Mouse (Mus musculus) kidney, postnatal 25 days (tissue): ENCODE data around the gene Wdr6.

Source experiments
- DNase-seq, 2 experiments: peaks; one replicate each; pipeline ENCODE4 v3.0.0; 2021; ENCODE audit warnings: mixed read lengths in 2 of 2

Gene Wdr6

GRCm38 (mm10) chr9:108572321-108572720 lies 6.2 kb downstream of the Wdr6 start:
- DNase-seq = no peak

- no peak for DNase-seq
These were observed 7.1 kb downstream of the Wdr6 start for GRCm38 (mm10) chr9:108571401-108571973.

GRCm38 (mm10) chr9:108570207-108570896 lies 8.2 kb downstream of the Wdr6 start:
- DNase-seq = peak; percentile 91 to 95

DNA sequence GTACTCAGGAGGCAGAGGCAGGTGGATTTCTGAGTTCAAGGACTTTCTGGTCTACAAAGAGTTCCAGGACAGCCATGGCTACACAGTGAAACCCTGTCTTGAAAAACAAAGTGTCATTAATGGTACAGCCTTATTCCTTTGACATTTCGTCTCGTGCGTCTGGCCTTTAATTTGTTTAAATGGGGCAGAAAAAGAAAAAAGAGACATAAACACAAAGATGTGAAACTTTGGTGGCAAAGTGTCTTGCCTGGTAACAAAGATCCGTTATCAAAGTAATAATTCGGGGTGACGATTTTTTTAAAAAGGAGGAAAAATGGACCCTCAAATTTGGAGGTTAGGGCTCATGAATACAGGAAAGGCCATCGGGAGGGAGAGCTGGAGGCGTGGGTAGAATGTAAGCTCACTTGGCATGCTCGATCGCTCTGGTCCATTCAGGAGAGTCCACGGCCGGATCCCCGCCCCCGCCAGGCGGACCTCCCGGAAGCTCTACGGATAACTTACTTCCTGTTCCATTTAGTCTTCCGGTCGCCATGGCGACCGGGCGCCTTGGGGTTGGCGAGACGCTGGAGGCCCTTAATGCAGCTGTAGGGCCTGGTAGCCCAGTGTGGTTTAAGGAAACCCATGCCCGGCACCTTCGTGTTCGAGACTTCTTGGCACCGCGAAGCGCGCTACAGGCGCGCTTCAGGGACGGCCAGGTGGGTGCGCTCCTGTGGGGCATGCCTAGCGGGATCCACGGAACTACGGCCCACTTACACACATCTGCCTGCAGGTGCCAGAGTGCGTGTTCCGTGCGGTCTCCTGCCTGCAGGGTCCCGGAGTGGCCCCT lies 8.9 kb downstream of the Wdr6 start, which contains the start of gene Dalrd3:
Dalrd3 (plus strand) TSS at position 506 of the 826 bp plus-strand sequence.
- peak; percentile 95 to 98 for DNase-seq

DNA sequence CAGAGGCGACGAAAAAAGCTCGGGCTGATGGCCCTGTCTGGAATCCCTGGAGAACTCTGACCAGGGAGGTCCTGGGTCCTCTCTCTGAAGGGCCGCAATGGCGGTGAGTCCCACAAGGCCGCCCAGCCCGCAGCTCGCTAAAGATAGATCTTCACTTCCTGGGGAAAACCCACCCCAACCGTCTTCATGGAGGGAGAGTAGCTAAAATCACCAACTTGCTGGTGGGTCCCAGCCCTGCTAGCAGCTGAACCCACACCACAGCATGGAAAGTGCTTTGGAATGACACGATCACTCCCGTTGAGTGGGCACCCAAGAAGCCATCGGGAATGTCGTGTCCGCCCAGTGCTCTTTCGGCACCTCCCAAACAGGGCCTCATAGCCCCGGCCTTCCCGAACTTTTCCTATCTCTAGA lies 10.0 kb downstream of the Wdr6 start:
- DNase-seq = peak in 1 of 2 experiments; percentile 46

DNA sequence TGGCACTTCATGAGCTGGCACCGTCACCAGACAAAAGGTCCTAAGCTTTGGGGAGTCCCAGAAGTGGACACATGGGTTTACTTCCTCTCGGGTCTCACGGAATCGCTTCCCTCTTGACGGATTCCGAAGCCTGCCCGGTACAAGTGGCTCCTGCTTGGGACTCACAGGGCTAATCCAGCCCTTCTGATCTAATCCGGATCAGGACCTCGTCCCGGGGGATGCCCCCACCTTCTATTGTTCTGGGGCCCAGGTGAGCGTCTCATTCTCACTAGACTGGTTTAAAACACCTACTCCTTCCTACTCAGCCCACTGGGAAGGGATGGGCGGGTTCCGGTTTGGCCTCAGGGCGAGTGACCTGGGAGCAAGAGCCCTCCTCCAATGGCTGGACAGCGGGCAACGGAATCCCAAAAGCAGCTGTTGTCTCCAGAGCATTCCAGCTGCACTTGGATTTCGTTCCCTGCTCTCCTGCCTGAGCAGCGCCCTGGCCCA lies 10.6 kb downstream of the Wdr6 start:
- peak in 1 of 2 experiments; percentile 67 for DNase-seq

DNA sequence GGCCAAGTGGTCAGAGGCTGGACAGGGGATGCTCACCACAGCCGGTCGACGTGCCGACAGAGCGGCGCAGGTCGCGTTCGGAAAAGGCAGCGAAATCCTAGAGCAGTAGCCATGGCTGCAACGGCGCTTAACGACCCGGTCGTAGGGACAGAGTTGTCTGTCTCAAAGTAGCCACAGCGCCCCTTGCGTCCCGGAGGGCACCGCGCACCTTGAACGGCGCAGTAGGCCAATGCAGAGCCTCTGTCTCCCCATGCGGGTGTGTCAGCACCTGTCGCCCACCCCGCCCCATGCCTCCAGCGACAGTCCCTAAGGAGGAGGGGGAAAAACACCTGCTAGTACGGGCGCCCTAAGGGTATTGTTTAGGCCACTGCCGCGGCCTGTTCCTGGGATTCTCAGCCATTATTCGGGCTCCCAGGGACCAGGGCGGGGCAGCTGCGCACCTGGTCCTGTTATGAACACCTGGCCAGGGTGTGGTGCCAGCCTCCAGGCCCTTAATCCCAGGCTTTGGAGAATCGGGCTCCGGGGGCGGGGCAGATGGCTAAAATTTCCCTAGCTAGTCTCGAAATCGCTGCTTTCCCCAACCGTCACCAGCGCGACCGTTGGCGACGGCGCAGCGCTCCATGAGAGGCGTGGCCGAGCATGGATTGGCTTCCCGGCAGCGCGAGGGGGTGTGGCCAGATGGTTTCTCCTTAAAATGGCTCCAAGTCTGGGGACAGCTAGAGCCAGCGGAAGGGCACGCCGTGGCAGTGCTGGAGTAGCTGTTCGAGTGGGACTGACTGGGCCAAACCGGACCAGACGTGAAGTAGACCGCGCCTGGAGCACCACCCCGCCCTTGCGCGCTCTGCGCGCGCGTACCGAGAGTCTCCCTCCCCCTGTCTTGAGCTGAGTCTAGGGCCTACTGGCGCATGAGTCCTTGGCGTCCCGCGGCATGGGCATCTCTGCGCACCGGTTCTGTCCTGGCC lies 11.4 kb downstream of the Wdr6 start, which contains the start of gene Ndufaf3:
Ndufaf3 (minus strand) TSS at position 620 of the 962 bp plus-strand sequence.
- DNase-seq = peak; percentile 98

DNA sequence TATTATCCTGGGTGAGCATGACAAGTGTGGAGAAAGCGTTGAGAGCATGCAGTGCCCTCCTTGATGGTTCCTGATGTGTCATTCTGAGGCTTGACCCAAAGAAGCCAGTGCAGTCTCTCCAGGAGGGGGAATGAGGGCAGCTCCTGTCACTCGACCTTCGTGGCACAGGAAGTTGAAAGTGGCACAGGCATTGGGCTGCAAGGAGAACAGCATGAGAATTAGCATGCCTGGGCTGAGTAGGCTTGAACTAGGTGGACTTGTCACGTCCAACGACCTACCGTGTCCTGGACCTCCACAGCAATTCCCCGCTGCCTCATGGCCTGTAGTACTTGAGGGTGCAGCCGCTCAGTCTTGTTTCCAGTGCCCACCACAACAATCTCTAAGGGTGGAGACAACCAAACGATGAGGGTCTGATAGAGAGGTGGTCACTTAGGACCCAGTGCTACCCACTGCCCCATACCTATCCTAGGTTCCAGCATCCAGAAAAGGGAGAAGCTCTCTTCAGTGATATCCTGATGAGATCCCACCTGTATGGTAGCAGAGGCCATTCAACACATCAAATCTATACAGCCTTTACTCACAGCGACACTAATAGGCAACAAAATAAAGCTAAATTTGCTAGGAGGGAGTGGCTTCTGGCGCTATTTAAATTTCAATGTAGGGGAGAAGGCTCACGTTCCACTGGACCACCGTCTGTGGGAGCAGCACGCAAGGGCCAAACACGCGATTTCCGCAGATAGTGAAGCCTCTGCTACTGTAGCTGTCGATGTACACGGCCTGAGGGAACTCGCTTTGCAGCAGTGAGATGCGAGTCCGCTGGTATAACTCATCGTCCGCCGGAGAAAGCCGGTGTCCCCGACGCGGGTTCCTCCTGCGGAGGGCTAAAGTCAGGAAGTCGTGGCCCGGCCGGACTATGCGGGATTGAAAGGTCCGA lies 12.4 kb downstream of the Wdr6 start:
- DNase-seq = peak in 1 of 2 experiments; percentile 29

- DNase-seq = no peak
These were observed 14.4 kb downstream of the Wdr6 start for GRCm38 (mm10) chr9:108564131-108564530.

GRCm38 (mm10) chr9:108563671-108564070 lies 14.9 kb downstream of the Wdr6 start:
- no peak for DNase-seq

DNA sequence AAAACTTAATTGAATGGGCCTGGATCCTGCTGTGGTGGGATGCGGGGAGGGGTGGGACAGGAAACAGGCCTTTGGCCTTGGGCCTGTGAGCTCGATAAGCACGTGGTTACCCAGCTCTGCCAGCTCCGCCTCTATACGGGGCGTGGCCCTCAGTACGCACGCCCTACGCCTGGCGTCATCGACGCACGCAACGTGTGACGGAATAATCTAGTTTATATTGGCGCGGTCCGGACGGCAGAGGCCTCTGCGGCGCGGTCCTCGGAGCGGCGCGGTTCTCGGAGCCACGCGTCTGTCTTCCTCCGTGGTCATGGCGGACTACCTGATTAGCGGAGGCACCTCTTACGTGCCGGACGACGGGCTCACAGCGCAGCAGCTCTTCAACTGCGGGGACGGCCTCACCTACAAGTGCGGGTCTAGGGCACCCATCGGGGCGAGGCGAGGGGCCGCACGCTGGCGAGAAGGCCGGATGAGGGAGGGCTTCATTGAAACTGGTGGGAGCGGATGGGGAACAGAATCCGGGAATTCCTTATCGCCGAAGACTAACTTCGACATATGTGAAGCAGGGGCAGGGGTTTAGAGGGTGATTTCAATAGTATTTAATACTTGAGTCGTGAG lies 18.2 kb downstream of the Wdr6 start, which contains the start of gene Impdh2:
Impdh2 (plus strand) TSS at position 60 of the 615 bp plus-strand sequence.
- DNase-seq = peak; percentile 97

GRCm38 (mm10) chr9:108559169-108559568 lies 19.4 kb downstream of the Wdr6 start:
- no peak for DNase-seq

DNA sequence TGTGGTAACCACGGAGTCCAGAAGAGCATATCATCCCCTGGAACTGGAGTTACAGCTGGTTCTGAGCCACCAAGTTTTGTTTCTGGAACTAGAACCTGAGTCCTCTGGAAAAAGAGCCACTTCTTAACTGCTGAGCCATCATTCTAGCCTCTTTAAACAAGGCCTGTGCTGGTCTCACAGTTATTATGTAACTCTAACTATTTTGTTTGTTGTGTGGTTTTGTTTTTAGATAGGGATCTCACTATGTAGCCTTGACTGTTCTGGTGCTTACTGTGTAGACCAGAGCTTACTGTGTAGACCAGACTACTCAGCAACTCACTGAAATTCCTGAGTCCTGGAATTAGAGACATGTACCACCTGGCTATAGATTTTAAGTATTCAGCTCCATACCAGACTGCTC lies 31.7 kb downstream of the Wdr6 start:
- DNase-seq = no peak

DNA sequence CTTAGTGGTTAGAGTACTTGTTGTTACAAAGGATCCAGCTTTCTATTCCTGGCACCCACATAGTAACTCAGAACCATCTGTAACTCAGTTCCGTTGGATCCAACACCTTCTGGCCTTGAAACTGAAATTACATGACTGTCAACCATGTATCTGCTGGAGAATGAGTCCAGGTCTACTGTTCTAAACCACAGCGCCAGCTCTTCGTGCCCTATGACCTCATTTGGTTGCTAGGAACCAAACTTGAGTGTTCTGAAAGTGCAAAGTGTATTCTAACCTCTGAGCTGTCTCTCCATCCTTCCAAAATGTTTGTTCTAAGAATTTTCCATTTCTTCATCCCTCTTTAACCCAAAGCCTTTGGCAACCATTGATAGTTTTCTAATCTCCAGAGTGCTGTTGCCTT lies 32.6 kb downstream of the Wdr6 start:
- no peak for DNase-seq

GRCm38 (mm10) chr9:108540846-108541245 lies 37.7 kb downstream of the Wdr6 start:
- no peak for DNase-seq

GRCm38 (mm10) chr9:108531496-108531895 lies 47.0 kb downstream of the Wdr6 start:
- DNase-seq = no peak

GRCm38 (mm10) chr9:108530954-108531353 lies 47.6 kb downstream of the Wdr6 start:
- DNase-seq = no peak

DNA sequence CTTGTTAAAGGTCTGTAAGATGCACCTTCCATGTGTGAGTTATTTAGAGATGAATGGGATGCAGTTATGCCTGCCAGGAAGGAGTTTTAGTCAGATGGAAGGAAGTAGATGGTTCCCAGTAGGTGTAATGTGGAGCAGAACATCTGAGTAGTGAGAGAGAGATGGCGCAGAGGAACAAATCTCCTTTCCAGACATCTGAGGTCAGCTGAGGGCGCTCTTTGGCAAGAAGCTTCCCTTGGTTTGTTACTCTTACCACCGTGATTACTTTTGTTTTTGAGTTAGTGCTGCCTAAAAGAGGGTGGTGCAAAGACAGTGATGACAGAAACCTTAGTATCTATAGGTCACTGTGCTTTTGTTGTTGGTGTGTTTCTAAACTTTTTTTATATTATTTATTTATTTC lies 53.1 kb downstream of the Wdr6 start:
- DNase-seq = no peak

- DNase-seq = no peak
These were observed 55.2 kb downstream of the Wdr6 start for GRCm38 (mm10) chr9:108523341-108523740.
